Mouse (Mus musculus) small intestine, adult 2 months (tissue): ENCODE data around the gene Gstp2. TPM values are rescaled to one million over a fixed set of nuclear protein-coding genes. Genes with fewer than 3 reads are reported as not detected.

Source experiments
- H3K27ac ChIP-seq: fragments of 200-500 bp; 2 replicates; pipeline ENCODE4 v1.5.1; 2012; ENCODE audit warnings: low read depth, low read length, control low read depth, inconsistent platforms; ENCODE audit not compliant: insufficient read depth
- H3K27me3 ChIP-seq: fragments of 200-500 bp; 2 replicates; pipeline ENCODE4 v1.6.1; 2012; ENCODE audit warnings: mild to moderate bottlenecking, moderate library complexity, low read length, inconsistent platforms; ENCODE audit not compliant: control insufficient read depth, insufficient read depth
- H3K36me3 ChIP-seq: fragments of 200-500 bp; 2 replicates; pipeline ENCODE4 v1.6.1; 2012; ENCODE audit warnings: mild to moderate bottlenecking, low read length, control low read depth, inconsistent platforms; ENCODE audit not compliant: control insufficient read depth, insufficient read depth
- H3K4me1 ChIP-seq: fragments of 200-500 bp; 2 replicates; pipeline ENCODE4 v1.6.1; 2012; ENCODE audit warnings: low read length, inconsistent platforms, mixed read lengths; ENCODE audit not compliant: control insufficient read depth, insufficient read depth, insufficient read length
- H3K4me3 ChIP-seq: fragments of 200-500 bp; 2 replicates; pipeline ENCODE4 v1.5.1; 2012; ENCODE audit warnings: low read depth, mild to moderate bottlenecking, control low read depth, inconsistent platforms, low read length, moderate library complexity
- CTCF ChIP-seq: fragments of 200-500 bp; IDR thresholded peaks from 2 replicates; pipeline ENCODE4 v1.5.1; 2012; ENCODE audit warnings: low read depth, mild to moderate bottlenecking, control low read depth, inconsistent platforms, low read length, moderate library complexity, mixed read lengths; ENCODE audit not compliant: insufficient replicate concordance, insufficient read length; ENCODE audit errors: extremely low read depth
- POLR2A ChIP-seq: fragments of 200-500 bp; IDR thresholded peaks from 2 replicates; pipeline ENCODE4 v1.6.1; 2012; ENCODE audit warnings: low read depth, mild to moderate bottlenecking, control low read depth, inconsistent platforms, low read length, moderate library complexity
- WGBS: fragments of 180-500 bp; shearing (Covaris S2); methylation state at CpG from one replicate; pipeline ENCODE4 v1.1.7; 2018; 5-methylcytosine and 5-hydroxymethylcytosine counted together
- polyA plus RNA-seq: library from polyadenylated mRNA; depleted of rRNA; stranded (reverse); fragments of >200 nt; gene quantifications from 2 replicates; pipeline ENCODE4 v1.2.3, GENCODE M21; 2012

Gstp2 gene
- polyA plus RNA-seq, 1 experiment: 289 TPM

- 55% methylated on average over 10 of the region's 10 CpGs for WGBS
- H3K36me3 ChIP-seq: no peaks in the 10 kb centered on the region
- TF ChIP-seq POLR2A (no peak), CTCF (no peak)
- H3K4me3 ChIP-seq: no peak overlapping the region
- H3K27ac ChIP-seq: peak overlapping the region; percentile 66
- no peaks in the 10 kb centered on the region for H3K27me3 ChIP-seq
- peaks cover 10% of the 10 kb centered on the region; the same call in 1 of the 2 replicates for H3K4me1 ChIP-seq
These were observed 27.8 kb downstream of the Gstp2 start for GRCm38 (mm10) chr19:4017921-4018587.

- Histone ChIP-seq H3K27me3 (no peaks in the 10 kb centered on the region), H3K36me3 (peaks cover 5% of the 10 kb centered on the region), H3K27ac (no peak overlapping the region), H3K4me1 (peaks cover 16% of the 10 kb centered on the region; the same call in 1 of the 2 replicates), H3K4me3 (no peak overlapping the region)
- no peak for TF ChIP-seq POLR2A
- TF ChIP-seq CTCF: no peak
- 86% methylated on average over 5 of the region's 5 CpGs for WGBS
These were observed 30.2 kb downstream of the Gstp2 start for GRCm38 (mm10) chr19:4015635-4016034.

DNA sequence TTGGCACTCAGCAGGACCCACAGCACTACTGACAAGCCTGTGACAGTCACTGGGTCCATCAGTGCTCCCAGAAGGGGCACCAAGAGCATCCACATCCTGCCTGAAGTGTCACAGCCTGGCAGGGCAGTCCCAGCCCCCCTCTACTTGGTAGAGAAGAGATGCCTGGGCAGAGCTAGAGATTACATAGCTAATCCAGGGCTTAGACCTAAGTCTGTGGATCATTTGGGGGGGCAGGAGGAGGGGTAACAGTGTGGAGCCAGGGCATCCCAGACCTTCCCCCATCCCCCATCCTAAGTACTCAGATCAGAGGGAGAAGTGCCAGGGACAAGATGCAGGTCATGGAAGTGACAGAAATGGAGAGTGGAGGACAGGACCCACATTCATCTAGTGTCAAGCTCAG is 31.0 kb downstream of the Gstp2 start:
- Histone ChIP-seq H3K36me3 (peaks cover 13% of the 10 kb centered on the region), H3K4me3 (no peak overlapping the region), H3K4me1 (peaks cover 13% of the 10 kb centered on the region; the same call in 1 of the 2 replicates), H3K27me3 (no peaks in the 10 kb centered on the region), H3K27ac (no peak overlapping the region)
- TF ChIP-seq POLR2A (no peak), CTCF (no peak)

DNA sequence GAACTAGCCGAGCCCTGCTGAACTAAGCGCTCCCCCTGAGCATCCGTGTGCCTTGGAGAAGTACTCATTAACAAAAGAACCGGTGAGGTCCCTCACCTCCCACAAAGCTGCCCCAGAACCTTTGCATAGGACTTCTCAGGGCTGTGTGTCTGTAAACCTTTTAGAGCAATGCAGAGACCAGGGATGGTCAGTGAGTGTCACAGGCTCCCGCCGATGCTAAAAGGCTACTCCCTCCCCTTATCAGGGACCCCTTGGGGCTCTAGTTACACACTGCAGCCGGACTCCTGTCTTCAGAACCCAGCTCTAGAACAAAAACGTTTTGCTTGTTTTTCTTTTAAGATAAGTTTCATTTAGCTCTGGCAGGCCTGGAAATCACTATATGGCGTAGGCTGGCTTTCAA is 32.8 kb downstream of the Gstp2 start:
- Histone ChIP-seq H3K27ac (no peak overlapping the region), H3K4me1 (peaks cover 6% of the 10 kb centered on the region; the same call in 1 of the 2 replicates), H3K36me3 (peaks cover 29% of the 10 kb centered on the region), H3K27me3 (no peaks in the 10 kb centered on the region), H3K4me3 (peak overlapping the region; percentile 35)
- 24% methylated on average over 9 of the region's 9 CpGs for WGBS
- TF ChIP-seq CTCF: 0 out of 2 replicates have a peak, but pooled peaks have one; percentile 0
- TF ChIP-seq POLR2A: no peak

GRCm38 (mm10) chr19:4012432-4013022 is 33.3 kb downstream of the Gstp2 start, which contains the start of gene Ndufv1:
Gene Ndufv1, minus strand, starts transcription at chr19:4012806.
- WGBS: under 1% methylated on average over 45 of the region's 45 CpGs
- Histone ChIP-seq H3K4me3 (peak within 1 kb of the TSS; percentile 93), H3K27me3 (no peaks in the 10 kb centered on the region), H3K4me1 (peaks cover 6% of the 10 kb centered on the region; the same call in 1 of the 2 replicates), H3K36me3 (peaks cover 34% of the 10 kb centered on the region), H3K27ac (peak within 1 kb of the TSS; percentile 67)
- TF ChIP-seq CTCF: peak; percentile 59; the same call in 1 of the 2 replicates
- TF ChIP-seq POLR2A: peak; percentile 70

DNA sequence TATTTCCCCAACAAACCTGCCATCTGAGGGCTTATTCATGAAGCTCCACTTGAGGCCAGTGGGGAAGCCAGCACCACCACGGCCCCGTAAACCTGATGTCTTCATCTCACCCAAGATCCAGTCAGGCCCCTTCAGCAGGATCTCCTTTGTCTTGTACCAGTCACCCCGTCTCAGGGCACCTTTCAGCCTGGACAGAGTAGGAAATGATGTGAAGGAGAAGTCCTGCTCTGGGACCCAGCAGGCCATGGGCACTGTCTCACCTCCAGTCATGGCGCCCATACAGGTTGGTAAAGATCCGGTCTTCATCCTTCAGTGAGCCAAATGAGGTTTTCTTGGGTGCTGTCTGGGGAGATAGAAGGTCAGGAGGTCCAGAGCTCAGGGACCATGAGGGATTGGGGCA is 34.7 kb downstream of the Gstp2 start:
- WGBS: 93% methylated on average over 5 of the region's 5 CpGs
- Histone ChIP-seq H3K36me3 (peaks cover 46% of the 10 kb centered on the region), H3K4me3 (no peak overlapping the region), H3K27me3 (no peaks in the 10 kb centered on the region), H3K4me1 (peaks cover 6% of the 10 kb centered on the region; the same call in 1 of the 2 replicates), H3K27ac (no peak overlapping the region)
- TF ChIP-seq POLR2A: no peak
- TF ChIP-seq CTCF: no peak

DNA sequence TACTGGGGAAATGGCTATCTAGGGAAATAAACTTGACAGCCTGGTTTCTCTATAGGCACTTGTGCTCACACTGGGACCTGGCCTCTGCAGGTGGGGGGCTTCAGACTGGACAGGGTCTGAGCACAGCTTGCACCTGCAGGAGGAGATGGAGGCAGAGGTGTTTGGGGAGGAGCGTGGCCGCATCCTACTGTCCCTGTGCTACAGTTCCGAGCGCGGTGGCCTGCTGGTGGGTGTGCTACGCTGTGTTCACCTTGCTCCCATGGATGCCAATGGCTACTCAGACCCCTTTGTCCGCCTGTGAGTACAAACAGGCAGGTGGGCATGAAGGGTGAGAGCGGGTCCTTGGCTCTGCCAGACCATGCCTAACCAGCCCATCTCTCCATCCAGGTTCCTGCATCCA is 39.9 kb downstream of the Gstp2 start:
- Histone ChIP-seq H3K27ac (no peak overlapping the region), H3K4me1 (peaks cover 14% of the 10 kb centered on the region), H3K4me3 (no peak overlapping the region), H3K27me3 (no peaks in the 10 kb centered on the region), H3K36me3 (peaks cover 49% of the 10 kb centered on the region)
- TF ChIP-seq CTCF (no peak), POLR2A (no peak)
- 94% methylated on average over 8 of the region's 8 CpGs for WGBS
